Mouse (Mus musculus): Measurements from ENCODE around the gene Mettl11b.

- TF ChIP-seq CTCF (IDR thresholded peaks at IDR 0.05) (no peak), POLR2A (IDR thresholded peaks at IDR 0.05; ENCODE audit: insufficient read depth, low read depth, low read length) (no peak)
Measured at GRCm38 (mm10) chr1:163699702-163700101, 25.3 kb downstream of the Mettl11b start.

All from heart, adult 2 months (tissue).